Mouse (Mus musculus) left cerebral cortex, adult 8-10 months (tissue): Measurements from ENCODE around the gene Gm11034. TPM values are rescaled to one million over a fixed set of nuclear protein-coding genes. Genes with fewer than 3 reads are reported as not detected.
A peak's percentile ranks its signal among the peaks of the same experiment; 100 is the strongest.

Source experiments
- DNase-seq, 2 experiments: peaks; one replicate each; pipeline ENCODE4 v3.0.0; 2022; ENCODE audit warnings: low spot score in 2 of 2
- total RNA-seq, 4 experiments: library from RNA; stranded (reverse); gene quantifications; 2 replicates each; pipeline ENCODE4 v1.2.4; 2022

The Gm11034 gene
- total RNA-seq, 4 experiments from 2014 or later = not detected

- no peak for DNase-seq
Measured at GRCm38 (mm10) chr8:72211846-72212245, 1.6 kb downstream of the Gm11034 start.

- DNase-seq = no peak
Measured at GRCm38 (mm10) chr8:72210710-72211109, 2.7 kb downstream of the Gm11034 start.

- DNase-seq = no peak
Measured at GRCm38 (mm10) chr8:72210222-72210621, 3.2 kb downstream of the Gm11034 start.

GRCm38 (mm10) chr8:72208582-72208981 is 4.9 kb downstream of the Gm11034 start:
- no peak for DNase-seq

- no peak for DNase-seq
Measured at GRCm38 (mm10) chr8:72197997-72198396, 15.4 kb downstream of the Gm11034 start.

- no peak for DNase-seq
Measured at GRCm38 (mm10) chr8:72192065-72192464, 21.4 kb downstream of the Gm11034 start.

GRCm38 (mm10) chr8:72190215-72190539 is 23.3 kb downstream of the Gm11034 start:
- no peak for DNase-seq

- DNase-seq = no peak
Measured at GRCm38 (mm10) chr8:72189417-72190214, 23.8 kb downstream of the Gm11034 start, which contains the start of gene Hsh2d. Gene Hsh2d (plus strand): TSS chr8:72189638.

GRCm38 (mm10) chr8:72187793-72188331 is 25.6 kb downstream of the Gm11034 start:
- no peak for DNase-seq

GRCm38 (mm10) chr8:72183554-72184202 is 29.8 kb downstream of the Gm11034 start:
- no peak for DNase-seq

- DNase-seq = peak in 1 of 2 experiments; percentile 39
Measured at GRCm38 (mm10) chr8:72177346-72177925, 36.0 kb downstream of the Gm11034 start.

- DNase-seq = no peak
Measured at GRCm38 (mm10) chr8:72169681-72170249, 43.7 kb downstream of the Gm11034 start.

- DNase-seq = no peak
Measured at GRCm38 (mm10) chr8:72169098-72169668, 44.3 kb downstream of the Gm11034 start.

Other genes starting within 250 kb of the Gm11034 start
- gene Cyp4f18, start 204.0 kb downstream of the Gm11034 start, total RNA-seq = not detected
- not detected for gene Olfr372, start 172.4 kb downstream of the Gm11034 start, total RNA-seq
- not detected for gene Olfr373, start 130.5 kb downstream of the Gm11034 start, total RNA-seq
- gene Olfr374, start 106.6 kb downstream of the Gm11034 start, total RNA-seq = under 1 TPM in 1 of 4 experiments, not detected in 3; 0.05 TPM
- gene Tpm4, start 78.7 kb downstream of the Gm11034 start, total RNA-seq = 10 to 100 TPM; 24.2 to 31.4 (median 26.1) TPM
- gene Rab8a, start 52.4 kb downstream of the Gm11034 start, total RNA-seq = 10 to 100 TPM; 33.0 to 42.4 (median 40.1) TPM
- not detected for gene Hsh2d, start 24.0 kb downstream of the Gm11034 start, total RNA-seq
- gene Cib3, start 799 bp downstream of the Gm11034 start, total RNA-seq = not detected
- gene Fam32a, start 6.1 kb upstream of the Gm11034 start, total RNA-seq = 10 to 100 TPM; 57.9 to 61.4 (median 58.4) TPM
- gene Ap1m1, start 26.4 kb upstream of the Gm11034 start, total RNA-seq = 10 to 100 TPM; 72.0 to 83.7 (median 76.7) TPM
- gene Gm10282, start 91.6 kb upstream of the Gm11034 start, total RNA-seq = 1 to 10 TPM; 5.1 to 8.2 (median 6.0) TPM
- 10 to 100 TPM; 10.9 to 16.5 (median 13.2) TPM for gene Klf2, start 105.4 kb upstream of the Gm11034 start, total RNA-seq
- 10 to 100 TPM; 67.1 to 72.9 (median 70.8) TPM for gene Eps15l1, start 207.8 kb upstream of the Gm11034 start, total RNA-seq
- 1 to 10 TPM; 1.1 to 2.1 (median 1.3) TPM for gene Calr3, start 230.2 kb upstream of the Gm11034 start, total RNA-seq
- gene 1700030K09Rik, start 230.2 kb upstream of the Gm11034 start, total RNA-seq = 10 to 100 TPM; 11.1 to 16.3 (median 13.3) TPM